Mouse (Mus musculus) heart, adult 2 months (tissue): ENCODE measurements around the gene Dusp16. TPM values are rescaled to one million over a fixed set of nuclear protein-coding genes. Genes with fewer than 3 reads are reported as not detected.

Experiments
- DNase-seq, 2 experiments: peaks; one replicate each; pipeline ENCODE4 v3.0.0; 2021
- H3K27ac ChIP-seq: fragments of 200-600 bp; 2 replicates; pipeline ENCODE4 v1.8.1; 2022
- H3K27me3 ChIP-seq: fragments of 200-500 bp; 2 replicates; pipeline ENCODE4 v1.6.1; 2012; ENCODE audit warnings: mild to moderate bottlenecking, low read length, inconsistent platforms, mixed read lengths; ENCODE audit not compliant: control insufficient read depth, insufficient read depth
- H3K36me3 ChIP-seq: fragments of 200-500 bp; 2 replicates; pipeline ENCODE4 v1.6.1; 2012; ENCODE audit warnings: low read length, inconsistent platforms; ENCODE audit not compliant: control insufficient read depth, insufficient read depth
- H3K4me1 ChIP-seq: fragments of 200-500 bp; 2 replicates; pipeline ENCODE4 v1.6.1; 2011; ENCODE audit warnings: low read length; ENCODE audit not compliant: control insufficient read depth, insufficient read depth
- H3K4me3 ChIP-seq: fragments of 200-600 bp; 2 replicates; pipeline ENCODE4 v1.8.1; 2022
- H3K79me2 ChIP-seq: fragments of 200-500 bp; replicated peaks from 2 replicates; pipeline ENCODE4 v1.6.1; 2012; ENCODE audit warnings: mild to moderate bottlenecking, inconsistent platforms, low read length, moderate library complexity, mixed read lengths; ENCODE audit not compliant: control insufficient read depth, insufficient read depth
- H3K9ac ChIP-seq: fragments of 200-500 bp; 2 replicates; pipeline ENCODE4 v1.6.1; 2012; ENCODE audit warnings: low read depth, mild to moderate bottlenecking, control low read depth, inconsistent platforms, low read length, mixed read lengths
- CTCF ChIP-seq: fragments of 200-600 bp; IDR thresholded peaks from 2 replicates; pipeline ENCODE4 v1.8.1; 2022; ENCODE audit warnings: antibody characterized with exemption, mild to moderate bottlenecking, moderate library complexity
- EP300 ChIP-seq: fragments of 200-500 bp; IDR thresholded peaks from 2 replicates; pipeline ENCODE4 v1.6.1; 2011; ENCODE audit warnings: low read depth, low read length, control low read depth; ENCODE audit not compliant: insufficient read depth
- POLR2A ChIP-seq: fragments of 200-500 bp; IDR thresholded peaks from 2 replicates; pipeline ENCODE4 v1.6.1; 2011; ENCODE audit warnings: mild to moderate bottlenecking, low read depth, low read length, control low read depth; ENCODE audit not compliant: insufficient read depth
- WGBS: fragments of 180-500 bp; shearing (Covaris S2); methylation state at CpG from one replicate; pipeline ENCODE4 v1.1.7; 2018; 5-methylcytosine and 5-hydroxymethylcytosine counted together
- intact Hi-C: fragments of 180-260 bp; cut with DNase I; formaldehyde crosslinking; loops from one replicate; pipeline ENCODE4 v1.15.1; 2025
- polyA plus RNA-seq: library from polyadenylated mRNA; depleted of rRNA; stranded (reverse); fragments of >200 nt; gene quantifications from 2 replicates; pipeline ENCODE4 v1.2.3, GENCODE M21; 2012
- total RNA-seq, 2 experiments: library from RNA; stranded (reverse); gene quantifications; 2 replicates each; pipeline ENCODE4 v1.2.3; 2021

The Dusp16 gene
- total and polyA plus RNA-seq, 3 experiments: 8.2 to 23.8 (median 20.9) TPM

DNA sequence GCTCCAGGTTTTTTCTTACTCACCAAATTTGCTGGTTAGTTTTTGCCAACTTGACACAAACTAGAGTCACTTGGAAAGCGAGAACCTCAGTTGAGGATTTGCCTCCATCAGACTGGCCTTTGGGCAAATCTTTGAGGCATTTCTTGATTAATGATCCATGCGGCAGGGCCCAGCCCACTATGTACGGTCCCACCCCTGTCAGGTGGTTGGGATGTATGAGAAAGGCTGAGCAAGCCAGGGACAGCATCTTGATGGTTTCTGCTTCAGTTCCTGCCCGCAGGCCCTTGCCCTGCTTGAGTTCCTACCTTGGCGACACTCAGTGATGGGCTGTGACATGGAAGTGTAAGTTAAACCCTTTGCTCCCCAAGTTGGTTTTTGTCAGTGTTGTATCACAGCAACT, 94.2 kb downstream of the Dusp16 start:
- DNase-seq: no peak
- H3K36me3 ChIP-seq: 0 out of 2 replicates have a peak, but pooled peaks cover 3% of the 10 kb centered on the region
- peaks cover 4% of the 10 kb centered on the region for H3K4me1 ChIP-seq
- no peak overlapping the region for H3K27ac ChIP-seq
- intact Hi-C loops: no loop called here
- H3K79me2 ChIP-seq: no peaks in the 10 kb centered on the region
- TF ChIP-seq CTCF: no peak
- TF ChIP-seq POLR2A: no peak
- TF ChIP-seq EP300: no peak
- no peak overlapping the region for H3K4me3 ChIP-seq
- H3K9ac ChIP-seq: no peak overlapping the region
- 95% methylated on average over 5 of the region's 5 CpGs for WGBS
- H3K27me3 ChIP-seq: no peaks in the 10 kb centered on the region

DNA sequence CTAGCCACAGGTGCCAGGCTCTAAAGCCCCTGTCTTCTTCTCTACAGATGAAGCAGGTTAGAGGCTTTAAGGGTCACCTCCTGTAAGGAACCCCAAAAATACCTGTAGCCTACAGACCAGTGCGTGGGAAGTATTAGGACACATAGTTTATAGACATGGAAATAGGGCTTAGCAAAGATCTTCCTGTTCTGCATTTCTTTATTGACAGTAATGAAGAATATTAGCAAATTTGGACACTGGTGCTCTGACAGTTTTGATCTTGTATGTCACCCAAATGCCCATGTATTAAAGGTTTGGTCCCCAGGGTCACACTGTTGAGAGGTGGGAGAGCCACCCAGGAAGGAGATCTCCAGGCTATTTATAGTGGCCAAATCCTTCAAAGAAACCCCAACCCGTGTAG, 95.9 kb downstream of the Dusp16 start:
- WGBS: 60% methylated on average over 2 of the region's 2 CpGs
- no peak for DNase-seq
- Histone ChIP-seq H3K9ac (no peak overlapping the region), H3K4me1 (peaks cover 4% of the 10 kb centered on the region), H3K79me2 (no peaks in the 10 kb centered on the region), H3K36me3 (0 out of 2 replicates have a peak, but pooled peaks cover 3% of the 10 kb centered on the region), H3K27me3 (no peaks in the 10 kb centered on the region), H3K27ac (no peak overlapping the region), H3K4me3 (no peak overlapping the region)
- intact Hi-C loops: no loop called here
- no peak for TF ChIP-seq CTCF
- no peak for TF ChIP-seq POLR2A
- no peak for TF ChIP-seq EP300

- Histone ChIP-seq H3K4me1 (peaks cover 4% of the 10 kb centered on the region), H3K27me3 (no peaks in the 10 kb centered on the region), H3K9ac (no peak overlapping the region), H3K79me2 (no peaks in the 10 kb centered on the region), H3K4me3 (no peak overlapping the region), H3K36me3 (0 out of 2 replicates have a peak, but pooled peaks cover 3% of the 10 kb centered on the region), H3K27ac (no peak overlapping the region)
- DNase-seq: peak; percentile 57 to 69
- 51% methylated on average over 4 of the region's 4 CpGs for WGBS
- TF ChIP-seq POLR2A (no peak), CTCF (no peak), EP300 (no peak)
- intact Hi-C loops: no loop called here
Measured at GRCm38 (mm10) chr6:134696146-134696545, 96.3 kb downstream of the Dusp16 start.

- H3K9ac ChIP-seq: no peak overlapping the region
- 0 out of 2 replicates have a peak, but pooled peaks cover 3% of the 10 kb centered on the region for H3K36me3 ChIP-seq
- no peak for DNase-seq
- WGBS: 85% methylated on average over 3 of the region's 3 CpGs
- H3K4me1 ChIP-seq: peaks cover 1% of the 10 kb centered on the region; the same call in 1 of the 2 replicates
- H3K79me2 ChIP-seq: no peaks in the 10 kb centered on the region
- intact Hi-C loops: no loop called here
- H3K27ac ChIP-seq: no peak overlapping the region
- no peak overlapping the region for H3K4me3 ChIP-seq
- no peak for TF ChIP-seq EP300
- no peak for TF ChIP-seq POLR2A
- TF ChIP-seq CTCF: no peak
- H3K27me3 ChIP-seq: no peaks in the 10 kb centered on the region
Measured at GRCm38 (mm10) chr6:134695625-134696024, 96.8 kb downstream of the Dusp16 start.

DNA sequence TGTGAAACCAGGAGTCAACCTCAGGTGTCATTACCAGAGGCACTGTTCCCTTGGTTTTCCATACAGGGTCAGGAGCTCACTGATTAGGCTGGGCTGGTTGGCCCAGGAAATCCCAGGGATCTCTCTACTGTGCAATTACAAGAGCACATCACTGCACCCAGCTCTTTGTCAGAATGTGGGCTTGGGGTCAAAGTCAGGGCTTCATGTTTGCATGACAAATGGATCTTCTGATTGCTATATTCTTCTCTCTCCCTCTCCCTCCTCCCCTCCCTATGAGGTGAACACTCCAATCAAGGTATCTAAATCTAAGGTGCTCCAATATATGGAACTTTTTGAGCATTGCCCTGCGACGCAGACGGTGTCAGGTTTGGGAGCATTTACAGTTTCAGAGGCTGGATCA, 97.4 kb downstream of the Dusp16 start:
- Histone ChIP-seq H3K27ac (no peak overlapping the region), H3K27me3 (no peaks in the 10 kb centered on the region), H3K4me1 (peaks cover 1% of the 10 kb centered on the region; the same call in 1 of the 2 replicates), H3K36me3 (0 out of 2 replicates have a peak, but pooled peaks cover 3% of the 10 kb centered on the region), H3K9ac (no peak overlapping the region), H3K4me3 (no peak overlapping the region), H3K79me2 (no peaks in the 10 kb centered on the region)
- no peak for DNase-seq
- TF ChIP-seq EP300 (no peak), CTCF (no peak), POLR2A (no peak)
- 95% methylated on average over 3 of the region's 3 CpGs for WGBS
- intact Hi-C loops: no loop called here

DNA sequence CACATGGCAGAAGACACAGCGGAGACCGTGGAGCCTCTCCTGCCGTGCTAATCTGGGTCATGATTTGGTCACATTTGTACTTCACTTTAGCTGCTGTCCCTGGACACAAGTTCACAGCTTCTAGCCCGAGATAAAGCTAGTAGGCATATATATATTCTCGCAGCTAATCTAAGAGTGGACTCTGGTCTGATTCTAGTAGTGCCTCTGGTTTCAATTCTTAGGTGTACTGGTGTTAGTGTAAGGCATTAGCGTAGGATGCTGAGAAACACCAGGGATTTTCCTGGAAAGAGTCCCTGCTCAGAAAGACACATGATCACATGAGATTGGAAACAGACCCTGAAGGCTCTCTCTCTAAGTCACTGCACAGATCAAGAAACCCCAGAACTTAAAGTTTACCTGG, 97.9 kb downstream of the Dusp16 start:
- TF ChIP-seq POLR2A (no peak), EP300 (no peak), CTCF (no peak)
- H3K4me3 ChIP-seq: no peak overlapping the region
- no peaks in the 10 kb centered on the region for H3K79me2 ChIP-seq
- no peak for DNase-seq
- H3K9ac ChIP-seq: no peak overlapping the region
- no peaks in the 10 kb centered on the region for H3K27me3 ChIP-seq
- H3K27ac ChIP-seq: no peak overlapping the region
- 82% methylated on average over 6 of the region's 6 CpGs for WGBS
- intact Hi-C loops: no loop called here
- peaks cover 1% of the 10 kb centered on the region; the same call in 1 of the 2 replicates for H3K4me1 ChIP-seq
- H3K36me3 ChIP-seq: 0 out of 2 replicates have a peak, but pooled peaks cover 3% of the 10 kb centered on the region

DNA sequence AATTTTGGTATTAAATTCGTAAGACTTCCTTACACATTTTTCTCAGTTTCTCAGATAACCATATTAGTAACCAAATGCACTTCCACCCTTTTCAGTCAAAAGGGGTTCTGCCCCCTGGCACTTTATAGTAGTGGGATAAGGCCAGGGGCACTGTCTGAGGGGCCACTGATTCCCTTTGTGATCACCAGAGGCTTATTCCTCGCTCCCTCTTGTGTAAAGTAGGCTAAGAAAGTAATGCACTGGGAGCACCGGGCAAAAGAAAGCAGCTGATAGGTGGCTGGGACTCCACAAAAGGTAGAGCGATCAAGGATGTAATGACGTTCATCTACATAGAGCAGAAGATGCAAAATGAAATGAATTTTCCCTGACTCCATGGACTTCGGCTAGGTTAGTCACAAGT, 106.9 kb downstream of the Dusp16 start:
- intact Hi-C loops: no loop called here
- Histone ChIP-seq H3K79me2 (0 out of 2 replicates have a peak, but pooled peaks cover 2% of the 10 kb centered on the region), H3K4me1 (peaks cover 3% of the 10 kb centered on the region), H3K9ac (no peak overlapping the region), H3K4me3 (no peak overlapping the region), H3K27ac (no peak overlapping the region), H3K27me3 (no peaks in the 10 kb centered on the region), H3K36me3 (no peaks in the 10 kb centered on the region)
- TF ChIP-seq POLR2A (no peak), CTCF (no peak), EP300 (no peak)
- WGBS: 95% methylated on average over 6 of the region's 6 CpGs
- DNase-seq: no peak
